Mouse (Mus musculus) liver, adult 2 months (tissue): ENCODE results near the gene Rpl41. TPM values are rescaled to one million over a fixed set of nuclear protein-coding genes. Genes with fewer than 3 reads are reported as not detected.
"Not testable (repeated sequence)": the region's sequence is repeated elsewhere in the genome, so short reads cannot be mapped to it uniquely, and the experiment has no call there.

Experiments
- DNase-seq: peaks from one replicate; pipeline ENCODE4 v3.0.0-alpha.2; 2011; ENCODE audit warnings: low read depth, low spot score; ENCODE audit errors: extremely low read depth
- H3K27ac ChIP-seq: fragments of 200-500 bp; replicated peaks from 2 replicates; pipeline ENCODE4 v1.5.1; 2012; ENCODE audit warnings: low read depth, mild to moderate bottlenecking, control low read depth, inconsistent platforms, low read length; ENCODE audit not compliant: insufficient read depth
- H3K27me3 ChIP-seq: fragments of 200-500 bp; 2 replicates; pipeline ENCODE4 v1.6.1; 2012; ENCODE audit warnings: mild to moderate bottlenecking, moderate library complexity, low read length, inconsistent platforms; ENCODE audit not compliant: control insufficient read depth, insufficient read depth
- H3K36me3 ChIP-seq: fragments of 200-500 bp; 2 replicates; pipeline ENCODE4 v1.6.1; 2012; ENCODE audit warnings: low read length, inconsistent platforms; ENCODE audit not compliant: control insufficient read depth, insufficient read depth
- H3K4me1 ChIP-seq: fragments of 200-500 bp; 2 replicates; pipeline ENCODE4 v1.6.1; 2011; ENCODE audit warnings: low read length; ENCODE audit not compliant: control insufficient read depth, insufficient read depth
- H3K4me3 ChIP-seq: fragments of 200-500 bp; 2 replicates; pipeline ENCODE4 v1.5.1; 2011; ENCODE audit warnings: low read depth, mild to moderate bottlenecking, control low read depth, low read length, moderate library complexity; ENCODE audit not compliant: insufficient read depth
- H3K79me2 ChIP-seq: fragments of 200-500 bp; 2 replicates; pipeline ENCODE4 v1.6.1; 2012; ENCODE audit warnings: inconsistent platforms, mild to moderate bottlenecking, low read length, moderate library complexity; ENCODE audit not compliant: control insufficient read depth, insufficient read depth
- H3K9ac ChIP-seq: fragments of 200-500 bp; 2 replicates; pipeline ENCODE4 v1.6.1; 2012; ENCODE audit warnings: low read depth, mild to moderate bottlenecking, control low read depth, inconsistent platforms, low read length
- CTCF ChIP-seq: fragments of 200-500 bp; IDR thresholded peaks from 2 replicates; pipeline ENCODE4 v1.5.1; 2011; ENCODE audit warnings: low read depth, low read length, control low read depth
- POLR2A ChIP-seq: fragments of 200-500 bp; IDR thresholded peaks from 2 replicates; pipeline ENCODE4 v1.6.1; 2011; ENCODE audit warnings: low read length, control low read depth; ENCODE audit not compliant: insufficient read depth; ENCODE audit errors: extremely low read depth
- WGBS: fragments of 180-500 bp; shearing (Covaris S2); methylation state at CpG from one replicate; pipeline ENCODE4 v1.1.7; 2018; 5-methylcytosine and 5-hydroxymethylcytosine counted together
- polyA plus RNA-seq: library from polyadenylated mRNA; depleted of rRNA; stranded (reverse); fragments of >200 nt; gene quantifications from 2 replicates; pipeline ENCODE4 v1.2.3, GENCODE M21; 2012
- total RNA-seq: library from RNA; depleted of rRNA; stranded (reverse); fragments of >200 nt; gene quantifications from 2 replicates; pipeline ENCODE4 v1.2.3, GENCODE M21; 2014

Gene Rpl41
- total and polyA plus RNA-seq, 2 experiments = 794 to 1,015 TPM

DNA sequence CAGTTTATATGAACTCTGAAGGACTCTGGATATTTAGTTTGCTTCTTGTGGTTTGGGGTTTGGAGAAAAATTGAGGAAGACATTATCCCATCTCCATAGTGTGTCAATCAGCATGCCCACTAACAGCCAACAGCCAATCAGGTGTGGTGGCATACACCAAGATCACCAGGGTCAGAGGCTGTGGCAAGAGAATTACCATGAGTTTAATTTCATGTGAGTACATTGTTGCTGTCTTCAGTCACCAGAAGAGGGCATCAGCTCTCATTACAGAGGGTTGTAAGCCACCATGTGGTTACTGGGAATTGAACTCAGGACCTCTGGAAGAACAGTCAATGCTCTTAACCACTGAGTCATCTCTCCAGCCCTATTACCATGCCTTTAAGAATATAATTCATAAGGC, 7.2 kb upstream of the Rpl41 start:
- TF ChIP-seq CTCF (no peak), POLR2A (no peak)
- H3K27me3 ChIP-seq = no peaks in the 10 kb centered on the region
- H3K27ac ChIP-seq = no peak overlapping the region
- H3K79me2 ChIP-seq = no peaks in the 10 kb centered on the region
- DNase-seq = no peak
- H3K9ac ChIP-seq = no peak overlapping the region
- no peaks in the 10 kb centered on the region for H3K4me1 ChIP-seq
- peaks cover 33% of the 10 kb centered on the region for H3K36me3 ChIP-seq
- no peak overlapping the region for H3K4me3 ChIP-seq

DNA sequence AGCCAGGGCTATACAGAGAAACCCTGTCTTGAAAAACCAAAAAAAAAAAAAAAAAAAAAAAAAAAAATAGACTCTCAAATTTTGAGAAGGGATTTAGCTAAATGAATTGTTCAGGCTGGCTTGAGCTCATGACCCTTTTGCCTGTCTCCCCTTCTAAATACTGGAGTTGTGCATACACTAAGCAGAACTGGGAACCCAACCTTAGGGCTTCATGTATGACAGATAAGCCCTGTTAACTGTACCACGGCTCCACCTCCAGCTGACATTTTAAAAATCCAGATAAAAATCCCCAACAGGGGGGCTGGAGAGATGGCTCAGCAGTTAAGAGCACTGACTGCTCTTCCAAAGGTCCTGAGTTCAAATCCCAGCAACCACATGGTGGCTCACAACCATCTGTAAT, 6.5 kb upstream of the Rpl41 start:
- WGBS = 83% methylated on average over 1 of the region's 1 CpGs
- not testable (repeated sequence) for H3K4me3 ChIP-seq, H3K9ac ChIP-seq

DNA sequence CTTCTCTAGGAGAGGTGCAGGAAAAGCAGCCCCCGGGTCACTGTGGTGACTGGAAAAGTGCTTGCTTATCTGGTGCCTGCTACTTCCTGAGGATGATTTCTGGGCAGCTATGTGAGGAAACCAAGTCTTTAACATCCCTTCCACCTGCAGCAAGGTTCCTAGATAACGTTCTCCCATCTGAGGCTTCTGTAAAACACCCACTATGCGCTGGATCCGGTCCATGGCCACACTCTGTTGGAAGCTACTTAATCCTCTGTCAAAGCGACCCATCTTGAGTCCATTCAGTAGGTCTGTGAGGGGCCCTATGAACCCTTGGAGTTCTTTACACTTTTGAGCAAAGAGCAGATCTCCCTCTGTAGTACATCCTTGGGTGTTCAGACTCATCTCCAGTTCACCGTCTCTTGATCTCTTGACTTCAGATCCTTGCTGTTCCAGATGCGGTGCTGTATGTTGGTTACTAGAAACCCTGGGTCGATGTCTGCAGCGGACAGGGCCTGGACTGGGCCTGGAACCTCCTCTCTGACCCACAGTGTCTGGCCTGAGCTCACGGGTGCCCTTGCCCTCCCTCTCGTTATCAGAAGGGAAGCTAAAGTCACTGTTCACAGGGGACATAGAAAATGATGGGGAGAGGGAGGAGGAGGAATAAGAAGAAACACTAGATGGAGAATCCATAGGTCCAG, 1.2 kb upstream of the Rpl41 start:
- not testable (repeated sequence) for H3K79me2 ChIP-seq, H3K4me3 ChIP-seq, H3K9ac ChIP-seq, H3K27me3 ChIP-seq, H3K27ac ChIP-seq, H3K4me1 ChIP-seq, DNase-seq, H3K36me3 ChIP-seq
- 85% methylated on average over 11 of the region's 11 CpGs for WGBS

More for the DNA sequence above, 6.5 kb upstream of the Rpl41 start:
- DNase-seq, H3K79me2 ChIP-seq, H3K27ac ChIP-seq, H3K4me1 ChIP-seq, H3K27me3 ChIP-seq: not testable (repeated sequence)
- peaks cover 26% of the 10 kb centered on the region for H3K36me3 ChIP-seq

DNA sequence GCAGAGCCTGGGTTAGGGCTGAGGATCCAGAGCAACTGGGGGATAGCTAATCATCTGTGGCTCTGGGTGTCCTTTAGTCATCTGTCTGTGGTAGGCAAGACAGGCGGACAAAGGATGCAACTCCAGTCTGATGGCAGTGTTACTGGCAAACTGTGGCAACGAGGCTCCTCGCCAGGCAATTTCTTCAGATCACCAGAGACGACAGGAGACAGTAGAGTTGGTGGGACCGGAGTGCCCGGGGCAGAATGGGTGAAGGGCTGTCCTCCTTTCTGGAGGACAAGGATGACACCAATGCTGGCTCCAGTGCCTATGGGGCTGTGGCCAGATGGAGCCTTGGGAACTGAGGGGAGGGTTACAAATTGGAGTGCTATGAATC, 565 bp upstream of the Rpl41 start:
- not testable (repeated sequence) for H3K79me2 ChIP-seq, H3K9ac ChIP-seq, H3K27ac ChIP-seq, H3K4me1 ChIP-seq, H3K27me3 ChIP-seq, H3K4me3 ChIP-seq, DNase-seq
- WGBS = 64% methylated on average over 6 of the region's 6 CpGs
- peaks cover 14% of the 10 kb centered on the region for H3K36me3 ChIP-seq

DNA sequence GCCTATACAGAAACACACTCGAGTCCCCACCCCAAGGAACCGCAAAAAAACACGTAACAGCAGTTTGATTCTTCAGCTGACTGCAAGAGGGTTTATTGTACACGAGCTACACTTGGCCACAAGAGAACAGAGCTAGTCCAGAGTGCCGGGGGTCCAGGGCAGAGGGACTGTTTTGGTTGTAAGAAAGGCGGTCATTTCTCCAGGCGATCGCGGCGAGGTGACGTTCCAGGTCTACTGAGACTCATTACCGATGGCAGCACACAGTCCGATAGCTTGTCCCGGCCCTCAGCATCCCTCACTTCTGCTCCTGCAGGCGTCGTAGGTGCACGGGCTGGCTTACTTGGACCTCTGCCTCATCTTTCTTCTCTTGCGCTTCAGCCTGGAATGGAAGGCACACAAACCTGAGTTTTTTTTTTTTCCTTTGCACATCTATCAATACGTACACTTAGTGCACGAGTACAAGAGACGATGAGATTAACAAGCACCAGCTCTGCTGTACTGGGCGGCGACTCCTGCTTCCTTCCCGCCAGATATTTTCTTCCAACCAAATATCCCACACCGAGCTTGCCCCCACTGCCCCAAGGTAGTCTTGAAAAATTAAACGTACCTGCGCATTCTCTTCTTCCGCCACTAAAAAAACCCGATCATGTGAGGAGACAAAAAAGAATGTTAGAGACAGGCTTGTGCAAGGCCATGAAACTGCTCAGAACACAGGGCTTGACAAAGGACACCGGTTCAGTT, 884 bp downstream of the Rpl41 start:
- not testable (repeated sequence) for DNase-seq, H3K27me3 ChIP-seq, H3K79me2 ChIP-seq, H3K4me1 ChIP-seq
- Histone ChIP-seq H3K9ac (peak overlapping the region; percentile 86), H3K4me3 (peak overlapping the region; percentile 78), H3K36me3 (peaks cover 26% of the 10 kb centered on the region), H3K27ac (peak overlapping the region; percentile 85)
- WGBS = 2% methylated on average over 30 of the region's 30 CpGs

DNA sequence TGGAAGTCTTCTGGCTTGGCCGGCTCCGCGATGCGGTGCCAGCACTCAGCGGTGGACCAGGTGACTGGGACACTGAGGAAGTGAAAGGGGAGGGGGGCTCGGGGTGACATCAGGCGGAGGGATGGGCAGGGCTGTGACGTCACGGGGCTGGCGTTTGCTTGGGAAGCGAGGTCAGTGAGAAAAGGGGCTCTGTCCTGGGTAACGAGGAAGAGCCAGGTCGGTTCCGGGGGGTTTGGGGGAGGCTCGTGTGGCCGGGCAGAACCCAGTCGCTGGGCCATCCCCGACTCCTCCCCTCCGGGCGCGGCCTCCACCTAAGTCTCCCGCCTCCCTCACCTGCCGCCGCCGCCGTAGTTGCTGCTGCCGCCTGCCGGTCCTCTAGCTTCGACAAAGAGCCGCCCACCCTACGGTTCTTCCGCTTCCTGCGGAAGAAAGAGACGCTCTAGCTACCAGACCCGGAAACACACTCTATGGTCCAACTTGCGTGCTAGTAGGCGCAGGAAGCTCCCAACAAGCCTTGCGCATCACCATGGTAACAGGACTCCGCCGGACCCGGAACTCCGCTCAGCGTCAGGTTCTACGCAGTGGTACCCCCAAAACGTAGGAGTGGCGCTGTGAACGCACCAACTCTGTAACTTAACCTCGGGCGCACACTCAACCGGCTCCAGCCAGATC, 1.6 kb downstream of the Rpl41 start, which contains the start of gene Zc3h10:
Gene Zc3h10, minus strand, starts transcription at position 414 of the 672 bp plus-strand sequence.
- peaks cover 26% of the 10 kb centered on the region for H3K36me3 ChIP-seq
- H3K27me3 ChIP-seq = no peaks in the 10 kb centered on the region
- H3K27ac ChIP-seq = peak within 1 kb of the TSS; percentile 89
- no peaks in the 10 kb centered on the region; the same call in 1 of the 2 replicates for H3K79me2 ChIP-seq
- peak; percentile 97 for DNase-seq
- H3K9ac ChIP-seq = peak within 1 kb of the TSS; percentile 86
- TF ChIP-seq POLR2A (0 out of 2 replicates have a peak, but pooled peaks have one; percentile 31), CTCF (peak; percentile 14; the same call in 1 of the 2 replicates)
- peaks cover 5% of the 10 kb centered on the region; the same call in 1 of the 2 replicates for H3K4me1 ChIP-seq
- WGBS = under 1% methylated on average over 50 of the region's 50 CpGs
- peak within 1 kb of the TSS; percentile 80 for H3K4me3 ChIP-seq
